Mouse (Mus musculus) ovary, postnatal 36 days (tissue): ENCODE measurements around the gene Spred2.

Experiments
- DNase-seq: peaks from one replicate; pipeline ENCODE4 v3.0.0; 2022; ENCODE audit warnings: low spot score, mixed read lengths

The Spred2 gene

GRCm38 (mm10) chr11:19984029-19984428 lies 59.9 kb downstream of the Spred2 start:
- no peak for DNase-seq

GRCm38 (mm10) chr11:19985283-19985854 lies 61.2 kb downstream of the Spred2 start:
- DNase-seq = no peak

- DNase-seq = no peak
Measured at GRCm38 (mm10) chr11:19986443-19986861, 62.3 kb downstream of the Spred2 start.

- DNase-seq = no peak
Measured at GRCm38 (mm10) chr11:19986871-19987755, 62.9 kb downstream of the Spred2 start.

GRCm38 (mm10) chr11:19987756-19988091 lies 63.5 kb downstream of the Spred2 start:
- no peak for DNase-seq

GRCm38 (mm10) chr11:19988224-19988623 lies 64.0 kb downstream of the Spred2 start:
- no peak for DNase-seq

- DNase-seq = no peak
Measured at GRCm38 (mm10) chr11:19988631-19989030, 64.5 kb downstream of the Spred2 start.

DNA sequence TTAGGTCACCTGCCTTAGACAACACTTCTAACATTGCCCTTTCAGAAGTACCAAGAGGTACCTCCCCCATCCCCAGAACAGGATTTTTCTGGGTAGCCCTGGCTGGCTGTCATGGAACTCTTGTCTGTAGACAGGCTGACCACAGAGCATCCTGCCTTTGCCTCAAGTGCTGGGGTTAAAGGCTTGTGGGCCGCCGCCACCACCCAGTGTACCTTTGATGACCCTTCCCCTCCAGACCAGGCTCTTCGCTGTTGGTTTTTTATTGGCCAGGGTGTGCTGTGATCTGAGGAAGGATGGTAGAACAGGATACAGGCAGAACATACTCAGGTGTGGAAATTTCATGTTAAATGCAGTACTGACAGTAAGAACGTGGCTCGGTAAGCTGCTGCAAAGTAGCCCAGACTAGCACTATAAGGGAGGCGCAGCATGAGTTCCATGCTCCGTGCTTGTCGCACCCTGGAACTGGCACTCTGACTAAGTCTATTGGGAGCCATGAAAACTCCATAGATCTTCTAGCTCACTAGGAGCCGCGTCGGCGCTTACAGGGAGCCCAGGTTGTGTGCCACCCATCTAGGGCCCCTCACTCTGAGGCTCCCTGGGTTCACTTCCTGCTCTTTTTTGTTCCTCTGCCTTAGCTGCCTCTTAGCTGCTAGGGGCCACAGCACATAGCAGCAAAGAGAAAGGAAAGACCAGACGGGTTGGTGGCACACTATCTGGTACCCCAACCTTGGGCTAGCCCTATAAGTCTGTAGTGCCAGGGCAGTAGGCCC lies 65.2 kb downstream of the Spred2 start:
- no peak for DNase-seq

DNA sequence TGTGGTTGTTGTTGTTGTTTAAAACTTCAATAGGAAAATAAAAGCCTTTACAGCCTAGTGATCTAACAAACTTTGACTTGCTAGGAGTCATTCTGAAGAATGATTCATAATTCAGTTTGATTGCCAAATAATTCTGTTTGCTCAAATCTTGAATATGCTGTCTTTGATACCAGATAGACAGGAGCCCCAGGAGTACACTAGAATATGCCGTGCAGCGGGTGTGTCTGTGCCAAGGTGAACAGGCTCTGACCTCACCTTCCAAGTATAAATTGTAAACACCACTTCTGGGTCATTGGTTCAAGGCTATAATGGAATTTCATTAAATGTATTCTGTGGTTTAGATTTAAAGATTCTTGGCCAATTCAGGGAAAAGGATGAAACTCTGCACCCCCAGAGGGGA lies 66.6 kb downstream of the Spred2 start:
- DNase-seq = no peak

DNA sequence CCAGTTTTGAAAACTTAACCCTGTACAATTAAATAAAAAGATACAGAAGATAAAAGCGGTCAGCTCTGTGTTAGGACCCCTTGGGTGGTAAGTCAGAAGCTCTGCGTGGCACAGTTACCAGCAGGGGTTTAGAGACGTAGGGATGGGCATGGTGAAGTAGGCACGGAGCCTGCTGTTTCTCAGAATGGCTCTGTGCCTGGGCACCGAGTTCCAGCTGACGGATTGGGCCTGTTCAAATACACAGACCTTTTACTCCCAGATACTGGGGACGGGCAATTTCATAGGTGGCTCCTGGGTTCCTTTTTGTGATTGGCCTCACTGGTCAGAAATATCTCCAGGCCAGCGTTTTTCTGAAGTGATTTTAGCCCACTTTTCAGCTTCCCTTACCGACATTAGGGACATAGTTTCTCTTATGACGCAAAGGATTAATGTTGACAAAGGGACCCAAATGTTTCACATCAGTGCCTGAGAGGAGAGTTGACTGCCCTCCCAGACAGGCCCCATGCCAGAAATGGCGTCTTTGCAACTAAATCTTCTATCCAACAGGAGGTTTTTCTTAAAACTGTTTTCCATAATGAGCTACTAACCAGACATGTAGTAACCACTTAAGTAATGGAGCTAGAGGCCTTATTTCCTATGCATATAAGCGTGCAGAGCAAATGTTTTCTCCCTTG lies 67.3 kb downstream of the Spred2 start:
- DNase-seq = no peak

GRCm38 (mm10) chr11:19992341-19993281 lies 68.4 kb downstream of the Spred2 start:
- no peak for DNase-seq

DNA sequence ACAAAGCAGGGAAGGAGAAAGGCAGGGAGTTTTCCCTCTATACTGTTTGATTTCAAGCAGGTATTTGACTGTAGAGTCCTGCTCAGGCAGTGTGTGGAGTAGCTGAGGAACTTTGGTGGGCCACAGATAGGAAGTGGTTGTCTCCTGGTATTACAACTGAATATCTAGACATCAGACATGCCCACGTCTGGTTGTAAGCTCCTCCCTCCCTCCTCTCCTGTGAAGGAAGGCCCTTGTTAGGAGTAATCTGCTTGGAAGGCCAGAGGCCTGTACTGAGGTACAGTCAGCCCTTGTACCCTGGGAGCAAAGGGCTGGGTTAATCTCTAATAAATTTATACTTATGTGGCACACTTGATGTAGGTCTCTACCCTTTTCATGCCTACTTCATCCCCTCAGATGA lies 69.6 kb downstream of the Spred2 start:
- DNase-seq = no peak

GRCm38 (mm10) chr11:19994262-19994790 lies 70.2 kb downstream of the Spred2 start:
- DNase-seq = no peak

DNA sequence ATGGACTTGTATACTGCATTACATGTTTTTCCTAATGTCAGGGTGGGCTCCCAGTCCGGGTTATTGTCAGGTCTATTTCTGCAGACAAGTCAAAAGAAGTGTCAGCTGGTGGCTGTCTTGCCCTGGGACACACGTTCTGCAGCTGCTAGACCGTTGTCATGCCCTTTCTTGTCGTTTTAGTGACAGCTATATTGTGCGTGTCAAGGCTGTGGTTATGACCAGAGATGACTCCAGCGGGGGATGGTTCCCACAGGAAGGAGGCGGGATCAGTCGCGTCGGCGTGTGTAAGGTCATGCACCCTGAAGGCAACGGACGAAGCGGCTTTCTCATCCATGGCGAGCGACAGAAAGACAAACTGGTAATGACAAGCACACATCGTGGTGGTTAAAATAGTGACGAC lies 73.8 kb downstream of the Spred2 start:
- no peak for DNase-seq

DNA sequence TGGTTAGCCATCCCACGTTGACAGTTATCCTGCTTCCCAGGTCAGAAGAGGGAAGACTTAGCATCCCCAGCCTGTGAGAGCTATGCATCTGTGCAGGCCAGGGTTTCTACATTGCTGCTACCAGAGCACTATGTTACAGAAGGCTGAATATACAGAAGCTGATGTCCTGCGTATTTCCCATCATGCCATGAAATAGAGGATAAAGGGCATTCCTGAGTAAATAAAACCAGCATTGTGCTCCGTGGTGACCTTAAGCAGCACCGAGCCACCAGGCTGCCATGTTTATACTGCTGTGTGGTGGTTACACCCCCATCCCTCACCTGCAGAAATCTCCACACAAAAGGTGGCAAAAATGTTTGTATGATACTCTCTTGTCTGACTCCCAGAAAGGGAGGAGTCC lies 78.7 kb downstream of the Spred2 start:
- no peak for DNase-seq

DNA sequence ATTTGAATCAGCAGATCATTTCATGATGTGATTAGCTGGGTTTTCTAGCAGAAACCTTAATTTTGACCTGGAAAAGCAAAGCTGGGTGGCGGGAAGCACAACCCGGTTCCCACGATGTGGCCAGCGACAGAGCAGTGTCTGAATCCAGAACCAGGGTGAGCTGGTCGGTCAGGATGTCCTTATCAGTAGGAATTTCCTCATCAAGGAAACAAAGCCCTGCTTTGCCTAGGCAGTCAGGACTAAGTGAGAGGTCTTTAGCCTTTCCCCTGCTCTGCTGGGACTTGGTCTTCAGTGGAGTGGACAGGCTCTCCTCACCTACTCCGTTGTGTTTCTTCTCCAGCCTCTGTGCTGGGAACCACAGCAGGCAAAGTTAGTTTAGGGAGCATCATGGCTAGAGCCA lies 83.5 kb downstream of the Spred2 start:
- DNase-seq = no peak

DNA sequence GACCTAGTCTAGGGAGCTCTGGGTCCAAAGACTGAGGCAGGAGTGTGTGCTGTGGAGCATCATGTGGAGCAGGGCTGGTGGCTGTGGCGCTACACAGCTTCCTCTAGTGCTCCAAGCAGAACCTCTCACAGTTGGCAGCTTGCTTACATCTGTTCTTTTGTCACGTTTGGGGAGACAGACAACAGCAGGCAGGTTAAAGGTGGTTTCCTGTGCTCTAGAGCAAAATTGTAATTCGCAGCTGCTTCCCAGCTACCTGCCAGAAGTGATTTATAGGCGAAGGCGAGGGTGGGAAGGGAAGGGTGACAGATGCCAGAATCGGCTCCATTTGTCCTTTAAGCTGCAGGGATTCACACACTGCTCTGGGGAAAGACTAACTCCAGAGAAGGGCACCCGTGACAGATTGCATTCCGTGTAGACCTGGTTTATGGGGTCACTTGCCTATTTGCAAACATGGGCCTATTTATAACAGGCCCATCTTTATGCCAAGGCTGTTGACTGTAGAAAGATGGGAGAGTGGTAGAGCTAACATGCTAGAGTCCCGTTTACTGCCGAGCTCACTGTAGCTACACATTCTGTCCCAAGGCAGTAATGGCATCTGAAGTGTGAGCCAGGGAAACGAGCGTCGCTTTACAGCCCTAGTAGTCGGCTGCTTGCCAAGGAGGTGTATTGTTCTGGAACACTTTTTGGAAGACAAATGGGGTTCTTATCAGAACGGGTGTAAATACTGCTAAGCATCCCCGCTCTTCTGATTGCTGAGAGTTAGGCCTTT lies 87.2 kb downstream of the Spred2 start:
- no peak for DNase-seq

DNA sequence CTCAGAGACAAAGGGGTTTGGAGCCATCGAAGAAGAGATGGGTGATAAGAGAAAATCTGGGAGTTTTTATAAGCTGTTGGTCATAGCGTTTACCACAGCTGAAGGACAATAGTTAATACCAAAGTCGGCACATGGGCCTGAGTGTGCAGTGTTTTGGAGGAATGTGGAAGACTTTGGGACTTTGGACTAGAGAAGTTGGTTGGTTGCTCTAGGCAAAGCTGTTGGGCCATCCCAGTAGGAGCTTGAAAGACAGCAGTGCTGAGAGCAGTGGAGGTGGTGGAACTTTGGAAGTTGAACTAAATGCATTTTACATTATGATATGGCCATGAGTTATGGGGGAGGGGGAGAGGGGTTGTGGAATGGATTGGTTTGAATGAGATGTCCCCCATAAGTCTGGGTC lies 89.2 kb downstream of the Spred2 start:
- no peak for DNase-seq

- no peak for DNase-seq
Measured at GRCm38 (mm10) chr11:20017937-20018336, 93.8 kb downstream of the Spred2 start.

GRCm38 (mm10) chr11:20018905-20019304 lies 94.7 kb downstream of the Spred2 start:
- DNase-seq = no peak
